Mouse (Mus musculus) layer of hippocampus, adult 9-11 months (tissue): ENCODE results near the gene Ptms.
A peak's percentile ranks its signal among the peaks of the same experiment; 100 is the strongest.
"Not testable (repeated sequence)": the region's sequence is repeated elsewhere in the genome, so short reads cannot be mapped to it uniquely, and the experiment has no call there.

Experiments used
- DNase-seq: peaks from one replicate; pipeline ENCODE4 v3.0.0; 2022

The Ptms gene

DNA sequence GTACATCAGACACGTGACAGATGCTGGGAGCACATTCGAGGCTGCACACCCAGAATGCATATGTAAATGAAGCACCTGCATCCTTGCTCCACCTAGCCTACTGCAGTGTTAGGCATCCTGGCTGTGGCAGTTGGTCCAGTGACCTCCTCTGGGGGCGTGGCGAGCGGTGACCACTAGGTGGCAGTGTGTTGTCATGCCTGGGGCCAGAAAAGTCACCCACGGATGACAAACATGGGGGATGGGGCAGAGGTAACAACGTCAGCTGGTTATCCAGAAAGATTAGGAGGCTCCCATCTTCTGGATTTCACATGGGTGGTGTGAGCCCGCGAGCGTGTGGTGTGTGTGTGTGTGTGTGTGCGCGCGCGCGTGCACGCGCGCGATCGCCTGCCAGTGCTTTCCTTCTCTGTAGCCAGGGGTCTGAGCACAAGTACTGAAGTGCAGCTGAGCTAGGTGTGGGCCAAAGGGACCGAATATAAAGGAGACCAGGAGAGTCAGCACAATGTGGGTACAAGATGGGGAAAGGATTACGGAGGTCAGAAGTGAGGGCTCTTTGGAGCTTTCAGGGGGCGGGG, 16.2 kb downstream of the Ptms start:
- DNase-seq, result peak; percentile 91

DNA sequence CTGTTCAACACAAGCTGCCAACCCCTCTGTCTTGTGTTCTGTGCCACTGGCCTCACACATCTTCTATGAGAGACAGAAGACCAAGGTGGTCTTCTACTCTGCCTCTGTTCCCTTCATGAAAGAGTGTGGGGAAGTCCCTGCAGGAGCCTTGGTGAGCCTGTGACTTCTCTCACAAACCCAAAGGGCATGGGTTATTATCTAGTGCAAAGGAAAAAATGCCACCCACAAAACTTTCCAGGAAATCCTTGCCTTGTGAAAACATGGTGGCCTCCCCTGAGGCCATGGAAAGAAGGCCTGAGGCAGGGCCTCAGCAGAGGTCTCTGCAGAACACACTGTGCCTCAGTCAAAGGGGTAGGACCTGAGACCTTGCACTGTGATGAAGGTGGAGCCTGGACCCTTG, 18.1 kb downstream of the Ptms start:
- DNase-seq, result no peak

DNA sequence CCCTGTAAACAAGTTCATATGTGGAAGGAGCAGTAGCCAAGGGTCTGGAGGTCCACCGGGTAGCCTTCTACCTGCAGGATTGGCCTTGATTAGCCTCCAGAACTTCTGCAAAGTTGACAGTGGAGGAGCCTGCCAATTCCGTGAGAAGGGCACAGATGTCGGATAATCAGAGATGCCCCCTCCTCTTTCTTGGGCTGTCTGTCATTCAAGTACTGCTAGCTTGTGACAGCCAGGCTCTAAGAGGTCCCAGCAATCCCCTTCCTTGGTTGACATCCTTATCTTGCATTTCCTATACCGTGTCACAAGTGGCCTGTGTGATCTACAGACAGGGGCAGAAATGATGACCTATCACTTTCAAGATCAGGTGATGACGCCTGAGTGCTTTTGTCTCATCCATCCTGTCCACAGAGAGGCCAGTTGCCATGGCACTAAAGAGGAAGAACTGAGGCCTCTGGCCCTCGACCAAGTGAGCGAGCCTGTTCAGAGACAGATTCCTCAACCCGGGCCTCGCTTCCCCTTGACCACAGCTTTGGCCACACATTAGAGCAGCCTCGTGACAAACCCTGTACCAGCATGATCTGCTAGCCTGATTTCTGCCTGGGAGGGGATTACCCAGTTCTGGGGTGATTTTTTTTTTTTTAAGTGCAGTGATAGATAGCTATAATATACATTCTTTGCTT, 19.0 kb downstream of the Ptms start:
- peak; percentile 91 for DNase-seq

DNA sequence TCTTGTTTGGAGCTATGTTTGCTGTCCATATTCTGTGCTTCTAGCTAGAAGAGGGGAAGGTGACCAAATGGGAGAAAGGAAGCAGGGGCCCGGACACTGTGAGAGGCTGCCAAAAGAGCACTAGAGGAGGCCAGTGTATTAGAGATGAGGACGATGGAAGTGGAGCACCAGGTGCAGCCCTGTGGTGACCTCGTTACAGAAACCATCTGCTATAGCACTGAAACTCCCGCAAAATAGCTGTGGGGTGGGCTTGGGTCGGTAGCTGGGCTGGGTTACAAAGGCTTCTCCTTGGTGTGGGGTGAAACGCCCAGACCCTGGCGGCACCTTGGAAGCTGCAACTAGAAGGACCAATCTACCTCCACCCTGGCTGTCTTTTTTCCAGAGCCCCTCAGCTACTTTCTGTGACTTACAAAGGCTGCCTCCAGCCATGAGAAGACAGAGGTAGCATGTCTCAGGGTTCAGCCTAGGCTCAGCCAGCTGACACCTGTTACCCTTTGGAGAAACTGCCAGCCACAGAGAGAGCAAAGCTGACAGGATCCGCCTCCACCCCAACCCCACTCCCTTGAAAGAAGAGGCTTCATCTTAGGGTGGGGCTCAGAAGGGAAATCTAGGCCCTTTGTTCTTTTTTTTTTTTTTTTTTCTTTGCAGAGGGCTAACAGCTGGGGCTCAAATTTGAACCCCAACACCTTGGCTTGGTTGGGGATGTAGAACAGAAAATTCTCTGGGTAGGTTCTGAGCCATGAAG, 19.7 kb downstream of the Ptms start:
- no peak for DNase-seq

DNA sequence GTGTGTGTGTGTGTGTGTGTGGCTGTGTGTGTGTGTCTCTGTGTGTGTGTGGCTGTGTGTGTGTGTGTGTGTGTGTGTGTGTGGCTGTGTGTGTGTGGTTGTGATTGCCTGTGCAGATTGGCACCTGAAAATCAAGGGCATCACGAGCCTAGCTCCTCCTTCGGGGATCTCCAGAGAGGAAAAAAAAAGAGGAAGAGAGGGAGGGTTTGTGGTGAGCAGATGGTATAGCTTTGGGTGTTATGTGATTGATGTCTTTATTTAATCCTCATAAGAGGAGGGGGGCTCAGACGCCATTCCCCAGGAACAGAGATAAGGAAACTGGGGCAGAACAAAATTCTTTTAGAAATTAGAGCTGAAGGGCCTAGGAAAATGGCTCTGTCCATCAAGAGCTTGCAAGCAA, 21.5 kb downstream of the Ptms start:
- DNase-seq, result no peak

DNA sequence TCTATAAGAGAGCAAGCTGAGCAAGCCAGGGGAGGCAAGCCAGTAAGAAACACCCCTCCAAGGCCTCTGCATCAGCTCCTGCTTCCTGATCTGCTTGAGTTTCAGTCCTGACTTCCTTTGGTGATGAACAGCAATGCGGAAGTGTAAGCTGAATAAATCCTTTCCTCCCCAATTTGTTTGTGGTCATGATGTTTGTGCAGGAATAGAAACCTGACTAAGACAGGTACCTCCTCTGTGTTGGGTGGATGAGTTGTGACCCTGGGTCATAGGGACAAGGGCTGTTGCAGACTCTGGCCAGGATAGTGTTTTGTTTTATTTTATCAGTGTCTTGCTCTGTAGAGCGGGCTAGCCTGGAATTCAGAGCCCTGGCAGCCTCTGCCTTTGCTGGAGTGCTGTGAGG, 25.8 kb downstream of the Ptms start:
- not testable (repeated sequence) for DNase-seq

DNA sequence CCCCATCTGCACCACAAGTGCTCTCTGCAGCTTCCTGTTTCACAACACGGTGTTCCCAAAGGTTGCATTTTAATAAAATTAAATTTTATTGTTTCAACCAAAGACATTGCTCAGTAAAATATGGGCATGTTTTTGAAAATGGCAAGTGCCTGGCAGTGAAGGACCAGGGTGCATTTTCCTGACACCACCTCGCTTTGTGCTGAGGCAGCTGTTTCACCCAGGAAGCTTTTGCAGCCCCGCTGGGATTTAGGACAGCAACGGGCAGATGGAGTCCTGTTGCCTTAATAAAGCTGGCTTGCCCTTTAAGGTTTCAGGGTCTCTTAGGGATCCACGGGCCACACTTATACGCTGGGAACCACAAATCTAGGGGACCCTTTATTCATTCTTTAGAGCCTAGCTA, 28.9 kb downstream of the Ptms start:
- no peak for DNase-seq

DNA sequence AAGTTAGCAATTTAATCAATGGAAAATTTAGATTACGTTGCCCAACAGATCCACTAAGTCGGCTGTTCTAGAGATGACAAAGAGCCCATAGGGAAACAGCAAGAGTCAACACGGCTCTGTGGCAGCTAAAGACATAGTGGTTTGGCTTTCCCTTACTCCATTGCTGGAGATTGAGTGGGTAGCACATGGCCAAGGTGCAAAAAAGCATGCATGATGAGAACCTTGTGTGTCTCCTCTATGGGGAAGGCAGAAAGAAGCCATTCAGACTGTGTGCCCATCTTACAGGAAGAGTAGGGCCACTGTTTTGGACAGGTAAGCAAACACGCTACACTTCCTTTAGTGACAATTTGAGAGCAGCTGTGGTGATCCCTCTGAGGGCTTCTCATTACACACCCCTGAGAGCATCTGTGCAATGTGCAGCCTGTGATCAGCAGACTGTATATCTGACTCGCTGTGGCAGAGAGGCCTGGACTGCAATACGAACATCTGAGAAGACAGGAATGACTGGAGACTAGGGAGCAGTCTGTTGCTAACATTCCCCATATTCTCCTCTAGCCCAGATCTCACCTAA, 31.3 kb downstream of the Ptms start:
- no peak for DNase-seq

DNA sequence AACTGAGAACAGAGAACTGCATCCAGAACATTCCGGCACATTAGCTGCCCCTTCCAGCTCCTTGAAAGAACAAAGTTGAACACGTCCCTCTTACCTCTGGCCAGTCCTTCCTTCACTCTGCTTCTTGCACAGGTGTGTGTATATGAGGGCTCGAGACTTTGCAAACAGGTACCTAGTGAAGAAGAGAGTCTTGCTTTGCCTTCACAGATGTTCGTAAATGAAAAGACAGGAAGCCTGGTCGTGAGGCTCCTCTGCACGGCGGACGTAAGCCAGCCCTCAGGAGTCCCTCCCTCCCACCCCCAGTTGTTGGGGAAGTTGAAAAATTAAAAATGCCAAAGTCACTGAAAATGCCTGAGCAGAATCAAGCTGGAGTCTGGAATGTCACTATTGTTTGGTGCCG, 31.9 kb downstream of the Ptms start, which contains the start of gene Cd4:
Cd4 (minus strand) TSS at position 236 of the 400 bp plus-strand sequence.
- no peak for DNase-seq

DNA sequence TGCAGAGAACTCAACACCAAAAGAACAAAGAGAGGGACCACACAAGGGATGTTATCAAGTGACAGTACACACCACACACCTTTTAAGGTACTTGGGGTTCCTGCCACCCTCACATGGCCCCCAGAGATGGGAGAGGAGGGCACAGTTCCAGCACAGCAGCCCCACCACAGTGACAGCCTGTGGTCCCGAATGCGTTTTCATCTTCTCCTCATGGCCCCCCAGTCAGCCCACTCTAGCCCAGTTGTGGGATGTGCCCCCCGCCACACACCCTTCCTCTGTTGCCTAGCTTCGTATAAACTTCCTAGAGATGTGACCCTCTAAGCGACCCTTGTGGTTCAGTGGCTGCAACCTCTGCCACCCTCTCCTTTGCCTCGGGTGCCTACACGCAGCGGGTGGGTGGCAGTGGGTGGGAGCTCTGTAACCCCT, 33.9 kb downstream of the Ptms start:
- DNase-seq, result no peak

DNA sequence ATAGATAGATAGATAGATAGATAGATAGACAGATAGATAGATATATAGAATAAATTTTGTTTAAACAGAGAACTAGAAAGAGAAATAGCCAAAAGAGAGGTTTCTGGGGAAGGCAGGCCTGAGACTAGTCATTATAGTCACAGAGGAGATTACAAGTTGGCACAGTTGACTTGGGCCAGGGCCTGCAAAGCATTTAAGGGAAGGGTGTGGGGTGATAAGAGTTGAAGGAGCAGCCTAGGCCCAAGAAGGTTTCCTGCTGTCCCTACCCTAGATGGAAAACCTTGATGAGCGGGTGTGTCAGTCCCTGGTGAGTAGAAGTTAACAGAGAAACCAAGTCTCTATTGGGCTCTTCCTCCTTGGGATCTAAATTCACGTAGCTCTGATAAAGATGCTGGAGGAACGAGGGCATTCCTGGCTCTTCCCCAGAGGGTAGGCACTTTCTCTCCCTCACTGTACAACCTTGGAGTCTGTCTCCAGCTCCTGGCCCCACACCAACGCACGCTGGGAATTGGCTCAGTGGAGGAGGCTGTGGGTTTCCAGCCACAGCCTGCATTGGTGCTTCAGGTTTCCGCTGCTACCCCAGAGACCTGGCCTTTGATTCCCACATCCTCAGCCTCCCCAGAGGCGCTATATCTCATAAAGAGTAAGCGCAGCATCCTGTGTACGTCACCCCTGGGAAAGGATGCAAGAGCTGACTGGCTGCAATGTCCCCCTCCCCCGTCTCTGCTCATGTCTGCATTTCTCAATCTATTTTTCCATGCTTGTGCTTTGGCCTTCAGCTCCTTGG, 35.0 kb downstream of the Ptms start:
- DNase-seq, result no peak

DNA sequence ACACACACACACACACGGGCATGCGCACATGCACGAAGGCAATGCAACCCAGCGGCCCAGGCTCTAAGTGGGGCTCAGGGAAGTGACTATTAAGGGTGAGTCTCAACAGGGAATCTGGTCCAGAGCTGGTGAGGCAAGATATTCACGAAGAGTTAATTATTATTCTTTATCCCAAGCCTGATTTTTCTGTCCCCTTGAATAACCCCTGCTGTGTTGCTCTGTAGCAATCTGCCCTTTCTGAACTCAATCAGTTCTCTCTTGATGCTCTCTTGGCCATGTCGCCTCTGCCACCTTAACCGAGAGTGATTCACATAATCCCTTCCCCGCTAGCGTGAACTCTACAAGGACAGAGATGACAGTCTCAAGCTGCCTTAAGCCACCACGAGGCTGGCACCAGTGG, 36.6 kb downstream of the Ptms start:
- DNase-seq, result no peak

DNA sequence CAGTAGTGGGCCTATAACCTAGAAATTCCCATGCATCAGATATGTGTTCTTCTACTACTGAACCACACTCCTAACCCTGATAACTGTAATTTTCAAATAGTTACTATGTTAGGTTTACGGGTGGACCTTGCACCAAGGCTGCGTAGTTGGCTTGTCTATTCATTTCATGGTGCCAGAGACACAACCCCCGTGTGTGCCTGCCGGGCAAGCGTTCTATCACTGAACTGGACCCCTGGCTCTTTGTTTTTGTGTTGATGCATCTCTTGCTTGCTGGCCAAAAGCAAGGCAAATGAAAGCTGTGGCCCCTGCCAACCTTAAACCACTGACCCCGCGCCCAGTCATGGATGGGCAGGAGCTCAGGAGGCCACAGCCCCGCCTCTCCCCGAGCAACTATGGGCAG, 38.1 kb downstream of the Ptms start:
- DNase-seq, result no peak

DNA sequence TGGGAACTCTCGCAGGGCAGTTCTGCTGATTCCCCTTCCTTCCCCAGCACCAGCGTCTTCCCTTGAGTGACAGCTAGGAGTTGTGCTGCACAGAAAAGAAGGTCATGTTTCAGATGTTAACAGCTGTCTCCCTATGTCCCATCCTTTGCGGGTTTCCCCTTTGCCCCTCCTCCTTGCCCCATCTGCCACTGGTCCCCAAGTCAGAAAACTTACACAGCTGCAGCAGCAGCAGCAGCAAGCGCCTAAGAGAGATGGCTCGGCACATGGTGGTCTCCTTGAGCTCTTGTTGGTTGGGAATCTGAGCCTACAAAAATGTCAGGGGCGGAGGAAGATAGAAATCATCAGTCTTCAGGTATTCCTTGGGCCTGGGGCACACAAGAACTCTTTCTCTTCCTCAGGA, 40.5 kb downstream of the Ptms start:
- DNase-seq, result no peak

DNA sequence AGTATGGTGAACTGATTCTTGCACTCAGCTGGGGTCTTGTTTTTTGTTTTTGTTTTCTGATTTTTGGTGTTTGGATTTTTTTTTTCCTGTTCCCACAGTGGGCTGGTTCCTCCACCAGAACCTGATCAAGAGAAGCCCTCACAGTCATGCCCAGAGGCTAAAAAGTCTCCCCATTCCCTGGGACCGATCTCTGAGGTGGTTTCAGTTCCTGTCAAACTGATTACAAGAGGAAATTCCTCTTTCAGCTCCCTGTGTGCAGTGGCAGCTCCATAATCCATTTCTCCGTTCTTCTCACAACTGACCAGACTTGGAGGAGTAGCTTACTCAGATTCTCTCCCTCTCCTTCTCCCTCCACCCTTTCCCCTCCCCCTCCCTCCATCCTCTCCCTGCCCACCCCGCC, 45.6 kb downstream of the Ptms start:
- DNase-seq, result no peak

DNA sequence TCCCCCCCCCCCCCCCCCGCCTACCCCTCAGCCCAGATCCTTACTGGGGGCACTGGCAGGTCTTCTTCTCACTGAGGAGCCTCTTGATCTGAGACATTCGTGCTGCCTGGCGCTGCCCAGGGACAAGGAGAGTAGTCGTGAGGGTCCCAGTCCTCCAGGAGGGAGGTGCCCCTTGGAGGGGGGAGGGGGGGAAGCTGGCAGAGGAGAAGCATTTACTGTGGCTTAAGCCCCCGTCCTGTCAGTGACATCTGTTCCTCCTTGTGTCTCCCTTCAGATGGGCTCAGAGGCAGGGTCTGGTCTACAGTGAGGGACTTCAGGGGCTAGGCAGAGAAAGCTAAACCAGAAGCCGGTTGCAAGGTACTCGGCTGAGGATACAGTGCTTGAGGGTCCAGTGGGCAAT, 53.3 kb downstream of the Ptms start:
- no peak for DNase-seq

DNA sequence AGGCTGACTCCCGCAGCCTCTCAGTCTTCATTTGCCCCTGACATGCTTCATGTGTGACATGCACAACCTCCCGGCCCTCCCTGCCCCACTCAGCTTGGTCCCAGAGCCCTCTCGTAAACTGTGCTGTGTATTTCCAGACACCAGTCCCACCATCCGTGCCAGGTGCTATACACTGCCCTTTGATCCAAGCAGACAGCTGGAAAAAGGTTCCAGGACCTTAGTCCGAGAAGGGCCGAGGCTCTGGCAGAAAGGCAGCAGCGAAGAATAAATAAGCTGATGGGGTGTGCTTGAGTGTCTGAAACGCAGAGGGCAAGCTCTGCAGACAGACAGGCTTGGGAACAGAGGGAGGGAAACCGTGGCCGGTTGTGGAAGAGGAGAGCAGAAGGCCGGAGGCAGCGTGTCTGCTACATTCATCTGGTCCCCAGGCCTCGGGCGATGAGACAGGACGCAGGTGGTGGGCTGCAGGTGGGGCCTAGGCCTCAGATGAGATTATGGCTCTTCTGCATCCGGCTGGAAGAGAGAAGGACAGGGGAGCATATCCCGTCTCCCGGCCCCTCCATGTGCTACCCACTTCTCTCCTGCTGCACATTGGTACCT, 54.0 kb downstream of the Ptms start:
- no peak for DNase-seq
